Mouse (Mus musculus): ENCODE results near the gene Arfgef2. TPM values are rescaled to one million over a fixed set of nuclear protein-coding genes. Genes with fewer than 3 reads are reported as not detected.

Arfgef2 gene
- total and polyA plus RNA-seq, 3 experiments, result 19.1 to 27.4 (median 24.5) TPM

GRCm38 (mm10) chr2:166945456-166945855 lies 140.1 kb downstream of the Arfgef2 start (continued):
- TF ChIP-seq BHLHE40 (IDR thresholded peaks at IDR 0.05; ENCODE audit: borderline replicate concordance, low read depth, low read length), result no peak

Other genes with a start within 250 kb of the Arfgef2 start
- gene Prex1, start 91.8 kb upstream of the Arfgef2 start, total RNA-seq (2012; rRNA removed), result 8.0 and 8.5 TPM in 2 replicates
- gene Prex1, start 91.8 kb upstream of the Arfgef2 start, polyA plus RNA-seq (2012; ENCODE audit: insufficient read depth in 1 of 2, insufficient read length in 2 of 2, low read depth in 1 of 2, low replicate concordance in 2 of 2, missing spikeins in 1 of 2), result 10 to 100 TPM; 15.8 to 33.1 TPM
- gene Trp53rkb, start 13.1 kb upstream of the Arfgef2 start, total RNA-seq (2012; rRNA removed), result 7.6 and 8.9 TPM in 2 replicates
- gene Trp53rkb, start 13.1 kb upstream of the Arfgef2 start, polyA plus RNA-seq (2012; ENCODE audit: insufficient read depth in 1 of 2, insufficient read length in 2 of 2, low read depth in 1 of 2, low replicate concordance in 2 of 2, missing spikeins in 1 of 2), result 1 to 10 TPM in 1 of 2 experiments, not detected in 1; 6.8 TPM
- 93.3 and 99.9 TPM in 2 replicates for gene Cse1l, start 100.5 kb downstream of the Arfgef2 start, total RNA-seq (2012; rRNA removed)
- 100 to 1,000 TPM in 1 of 2 experiments, 10 to 100 TPM in 1; 87.0 to 133 TPM for gene Cse1l, start 100.5 kb downstream of the Arfgef2 start, polyA plus RNA-seq (2012; ENCODE audit: insufficient read depth in 1 of 2, insufficient read length in 2 of 2, low read depth in 1 of 2, low replicate concordance in 2 of 2, missing spikeins in 1 of 2)
- gene Stau1, start 190.7 kb downstream of the Arfgef2 start, total RNA-seq (2012; rRNA removed), result 14.3 and 15.1 TPM in 2 replicates
- gene Stau1, start 190.7 kb downstream of the Arfgef2 start, polyA plus RNA-seq (2012; ENCODE audit: insufficient read depth in 1 of 2, insufficient read length in 2 of 2, low read depth in 1 of 2, low replicate concordance in 2 of 2, missing spikeins in 1 of 2), result 10 to 100 TPM in 1 of 2 experiments, not detected in 1; 48.1 TPM
- 125 and 143 TPM in 2 replicates for gene Ddx27, start 209.6 kb downstream of the Arfgef2 start, total RNA-seq (2012; rRNA removed)
- gene Ddx27, start 209.6 kb downstream of the Arfgef2 start, polyA plus RNA-seq (2012; ENCODE audit: insufficient read depth in 1 of 2, insufficient read length in 2 of 2, low read depth in 1 of 2, low replicate concordance in 2 of 2, missing spikeins in 1 of 2), result 100 to 1,000 TPM in 1 of 2 experiments, 10 to 100 TPM in 1; 61.7 to 181 TPM